Comparison of ENCODE assay signal across 12 mouse cellular contexts in genomic region chr19:29139699-29140456, GRCm38 (mm10). TPM values are rescaled to one million over a fixed set of nuclear protein-coding genes. Genes with fewer than 3 reads are reported as not detected.
A peak's percentile ranks its signal among the peaks of the same experiment; 100 is the strongest.
DNase-seq lines count a peak whose midpoint lies in the region; ATAC-seq and TF ChIP-seq lines count a peak whose summit lies in the region.
"Had no signal": no experiment of that assay in that cellular context is flagged by ENCODE, and none has a peak within 500 bp of the region (broad histone marks: within the 10 kb centered on the region; RNA-seq: fewer than 3 reads in every experiment).

No protein-coding gene starts in this region.

- no peaks in the 10 kb centered on the region for H3K27me3 ChIP-seq in forebrain, postnatal 0 days (ENCODE audit: insufficient read depth, low read length)
- no peaks in the 10 kb centered on the region for H3K27me3 ChIP-seq in forebrain, embryonic 12.5 days
- no peaks in the 10 kb centered on the region for H3K27me3 ChIP-seq in liver, postnatal 0 days (ENCODE audit: insufficient read depth, low read length)
- H3K27me3 ChIP-seq: lung, embryonic 15.5 days; midbrain, embryonic 12.5 days had no signal

- H3K9me3 ChIP-seq in forebrain, postnatal 0 days (ENCODE audit: low read length): no peaks in the 10 kb centered on the region
- no peaks in the 10 kb centered on the region for H3K9me3 ChIP-seq in forebrain, embryonic 12.5 days
- no peaks in the 10 kb centered on the region for H3K9me3 ChIP-seq in liver, postnatal 0 days (ENCODE audit: low read length)
- H3K9me3 ChIP-seq: lung, embryonic 15.5 days; midbrain, embryonic 12.5 days had no signal

- peak; percentile 27; the same call in 1 of the 2 replicates for ATAC-seq in forebrain, postnatal 0 days
- no peak for ATAC-seq in forebrain, embryonic 12.5 days (ENCODE audit: low FRiP score)
- no peak for ATAC-seq in liver, postnatal 0 days

- no peak for TF ChIP-seq EP300 in liver, postnatal 0 days (IDR thresholded peaks at IDR 0.05; ENCODE audit: low read depth)

- no peak overlapping the region for H3K4me2 ChIP-seq in forebrain, postnatal 0 days (ENCODE audit: low read depth)
- H3K4me2 ChIP-seq in forebrain, embryonic 12.5 days: no peak overlapping the region
- no peak overlapping the region for H3K4me2 ChIP-seq in liver, postnatal 0 days (ENCODE audit: low read depth, low read length)
- H3K4me2 ChIP-seq: lung, embryonic 15.5 days; midbrain, embryonic 12.5 days had no signal

- peak; percentile 52 for TF ChIP-seq CTCF in forebrain, postnatal 0 days (IDR thresholded peaks at IDR 0.05; ENCODE audit: low read depth)
- TF ChIP-seq CTCF in layer of hippocampus, adult 2 months (conservative IDR thresholded peaks at IDR 0.05): peak; percentile 65
- peak; percentile 49 for TF ChIP-seq CTCF in liver, postnatal 0 days (IDR thresholded peaks at IDR 0.05; ENCODE audit: low read depth)

- no peaks in the 10 kb centered on the region for H3K4me1 ChIP-seq in forebrain, postnatal 0 days (ENCODE audit: insufficient read depth)
- no peaks in the 10 kb centered on the region; the same call in 1 of the 2 replicates for H3K4me1 ChIP-seq in forebrain, embryonic 12.5 days
- H3K4me1 ChIP-seq in liver, postnatal 0 days (ENCODE audit: insufficient read depth): peaks cover 9% of the 10 kb centered on the region
- H3K4me1 ChIP-seq: lung, embryonic 15.5 days; midbrain, embryonic 12.5 days had no signal

- peak; percentile 22 for DNase-seq in forebrain, postnatal 0 days
- no peak for DNase-seq in layer of hippocampus, adult 2 months (ENCODE audit: low spot score in 2 of 2)
- no peak for DNase-seq in layer of hippocampus, adult 9-11 months
- peak; percentile 49 for DNase-seq in MN1 (ENCODE audit: low spot score)
- DNase-seq in liver, postnatal 0 days: no peak
- no peak for DNase-seq in natural killer cell, adult 2 months (ENCODE audit: low spot score in 2 of 2)
- DNase-seq in layer of hippocampus, adult 11-12 months (ENCODE audit: low spot score): no peak
- DNase-seq: kidney, adult 9 months; thymus, postnatal 4 days had no signal

- H3K27ac ChIP-seq in forebrain, postnatal 0 days (ENCODE audit: low read depth, low read length): no peak overlapping the region
- no peak overlapping the region for H3K27ac ChIP-seq in forebrain, embryonic 12.5 days
- 0 out of 2 replicates have a peak overlapping the region, but pooled peaks have one; percentile 1 for H3K27ac ChIP-seq in layer of hippocampus, adult 2 months
- no peak overlapping the region for H3K27ac ChIP-seq in liver, postnatal 0 days (ENCODE audit: low read depth)
- H3K27ac ChIP-seq: lung, embryonic 15.5 days; midbrain, embryonic 12.5 days had no signal

- WGBS in forebrain, postnatal 0 days: 69% methylated on average over 10 of the region's 10 CpGs
- WGBS in forebrain, embryonic 12.5 days: 82% methylated on average over 10 of the region's 10 CpGs
- WGBS in liver, postnatal 0 days (ENCODE audit: insufficient replicate concordance): 75% methylated on average over 10 of the region's 10 CpGs

- H3K4me3 ChIP-seq in forebrain, postnatal 0 days (ENCODE audit: low read depth, low read length): no peak overlapping the region
- H3K4me3 ChIP-seq in forebrain, embryonic 12.5 days (replicated peaks): no peak overlapping the region
- no peak overlapping the region for H3K4me3 ChIP-seq in layer of hippocampus, adult 2 months
- no peak overlapping the region for H3K4me3 ChIP-seq in liver, postnatal 0 days (ENCODE audit: low read depth, low read length)
- H3K4me3 ChIP-seq: lung, embryonic 15.5 days; midbrain, embryonic 12.5 days had no signal

- H3K36me3 ChIP-seq in forebrain, postnatal 0 days (ENCODE audit: insufficient read depth): peaks cover 20% of the 10 kb centered on the region
- peaks cover 24% of the 10 kb centered on the region for H3K36me3 ChIP-seq in forebrain, embryonic 12.5 days (replicated peaks)
- H3K36me3 ChIP-seq in liver, postnatal 0 days (replicated peaks; ENCODE audit: insufficient read depth, low read length): peaks cover 72% of the 10 kb centered on the region

- no peak overlapping the region for H3K9ac ChIP-seq in forebrain, postnatal 0 days
- H3K9ac ChIP-seq in forebrain, embryonic 12.5 days: no peak overlapping the region
- no peak overlapping the region for H3K9ac ChIP-seq in liver, postnatal 0 days (replicated peaks)
- H3K9ac ChIP-seq: lung, embryonic 15.5 days; midbrain, embryonic 12.5 days had no signal

RNA-seq across cellular contexts. Expression of gene Rcl1, which starts 38.7 kb away (rescaled TPM):
- 22.3 and 24.0 TPM in 2 replicates for total RNA-seq in forebrain, postnatal 0 days (2014; rRNA removed)
- polyA plus RNA-seq in forebrain, postnatal 0 days (2015; fragmentation: Nextera tagmentation; extraction: Ambion mirVana): 29.6 and 31.8 TPM in 2 replicates
- 42.1 and 43.8 TPM in 2 replicates for polyA plus RNA-seq in forebrain, embryonic 12.5 days (2016; fragmentation: Nextera tagmentation; extraction: Ambion mirVana)
- 10 to 100 TPM; 19.3 to 22.0 TPM for total RNA-seq in layer of hippocampus, adult 2 months (2021)
- polyA plus RNA-seq in liver, postnatal 0 days (2015; fragmentation: Nextera tagmentation; extraction: Ambion mirVana): 78.3 and 79.2 TPM in 2 replicates

Comparison
In these comparisons a context has a peak if more than half of its experiments do, and no peak if none do; other contexts are left out.
1. DNase-seq: peak in forebrain, postnatal 0 days (single experiment) and MN1 (single experiment); none in layer of hippocampus, adult 2 months (0 of 2), layer of hippocampus, adult 9-11 months (single experiment), liver, postnatal 0 days (single experiment), natural killer cell, adult 2 months (0 of 2) and layer of hippocampus, adult 11-12 months (single experiment).
2. Peak in every context shown above with its lines, with median percentiles within 50 percentile points of each other: CTCF ChIP-seq.